Mouse (Mus musculus) left cerebral cortex, postnatal 4 days (tissue): Measurements from ENCODE around the gene Adamtsl3. TPM values are rescaled to one million over a fixed set of nuclear protein-coding genes. Genes with fewer than 3 reads are reported as not detected.
A peak's percentile ranks its signal among the peaks of the same experiment; 100 is the strongest.

Experiments
- DNase-seq: peaks from one replicate; pipeline ENCODE4 v3.0.0-alpha.2; 2022
- intact Hi-C: fragments of 180-260 bp; cut with DNase I; formaldehyde crosslinking; loops from one replicate; pipeline ENCODE4 v1.15.1; 2025
- total RNA-seq, 2 experiments: library from RNA; stranded (reverse); gene quantifications; 2 replicates each; pipeline ENCODE4 v1.2.3; 2021

Adamtsl3 gene
- total RNA-seq, 2 experiments from 2014 or later: 2.8 to 3.7 TPM

- DNase-seq: no peak
- intact Hi-C loops: no loop called here
Observed at GRCm38 (mm10) chr7:82590931-82591330, 255.4 kb downstream of the Adamtsl3 start.

GRCm38 (mm10) chr7:82602008-82602407, 266.5 kb downstream of the Adamtsl3 start:
- no peak for DNase-seq
- intact Hi-C loops: no loop called here

GRCm38 (mm10) chr7:82605425-82605824, 269.9 kb downstream of the Adamtsl3 start:
- intact Hi-C loops: no loop called here
- no peak for DNase-seq

- DNase-seq: peak; percentile 21
- intact Hi-C loops: no loop called here
Observed at GRCm38 (mm10) chr7:82609629-82610028, 274.1 kb downstream of the Adamtsl3 start.

- no peak for DNase-seq
- intact Hi-C loops: no loop called here
Observed at GRCm38 (mm10) chr7:82625342-82625741, 289.8 kb downstream of the Adamtsl3 start.

GRCm38 (mm10) chr7:82647183-82647582, 311.7 kb downstream of the Adamtsl3 start:
- intact Hi-C loops: loop anchor here (10.0 kb wide), 1 partner anchor 152 kb away; no protein-coding TSS in a partner anchor
- DNase-seq: no peak

GRCm38 (mm10) chr7:82647909-82648308, 312.4 kb downstream of the Adamtsl3 start:
- intact Hi-C loops: loop anchor here (10.0 kb wide), 1 partner anchor 153 kb away; no protein-coding TSS in a partner anchor
- DNase-seq: no peak

GRCm38 (mm10) chr7:82648353-82649080, 313.0 kb downstream of the Adamtsl3 start, which contains the start of the genes Saxo2 and Efl1:
TSS of gene Saxo2 (minus strand) at chr7:82648528.
TSS of gene Efl1 (plus strand) at chr7:82648614.
- intact Hi-C loops: loop anchor here (10.0 kb wide), 1 partner anchor 154 kb away; no protein-coding TSS in a partner anchor
- DNase-seq: peak; percentile 95

GRCm38 (mm10) chr7:82649081-82649445, 313.6 kb downstream of the Adamtsl3 start:
- DNase-seq: no peak
- intact Hi-C loops: loop anchor here (10.0 kb wide), 1 partner anchor 154 kb away; no protein-coding TSS in a partner anchor

Other genes starting within 250 kb of the Adamtsl3 start
- 10 to 100 TPM; 64.2 to 67.2 TPM for gene Sh3gl3, start 161.9 kb upstream of the Adamtsl3 start, total RNA-seq